Mouse (Mus musculus) heart, embryonic 14.5 days (tissue): ENCODE results near the gene Hgf. TPM values are rescaled to one million over a fixed set of nuclear protein-coding genes. Genes with fewer than 3 reads are reported as not detected.

ENCODE experiments used
- ATAC-seq: fragments of 200-750 bp; cut with Nextera tagmentation; 2 replicates; pipeline ENCODE4 v1.8.0; 2017; ENCODE audit warnings: low read depth, moderate TSS enrichment; ENCODE audit not compliant: insufficient number of reproducible peaks, insufficient read depth, low FRiP score
- H3K27ac ChIP-seq, 2 experiments: fragments of 200-500 bp in 1 of 2; fragments of 300-500 bp in 1 of 2; sonication (generic) in 1 of 2; replicated peaks in 1 of 2; 2 replicates each; pipeline ENCODE4 v1.5.1; 2012 to 2014; ENCODE audit warnings: low read depth in 2 of 2, low read length in 2 of 2, control low read depth in 1 of 2, mild to moderate bottlenecking in 1 of 2, mixed read lengths in 1 of 2; ENCODE audit not compliant: control insufficient read depth in 1 of 2, insufficient read depth in 1 of 2
- H3K27me3 ChIP-seq: fragments of 300-500 bp; sonication (generic); 2 replicates; pipeline ENCODE4 v1.6.1; 2014; ENCODE audit warnings: mild to moderate bottlenecking, low read length, control low read depth; ENCODE audit not compliant: control insufficient read depth, insufficient read depth
- H3K36me3 ChIP-seq: fragments of 300-500 bp; sonication (generic); 2 replicates; pipeline ENCODE4 v1.6.1; 2014; ENCODE audit warnings: mild to moderate bottlenecking, control low read depth, low read length, mixed read lengths; ENCODE audit not compliant: control insufficient read depth, insufficient read depth
- H3K4me1 ChIP-seq, 2 experiments: fragments of 200-500 bp in 1 of 2; fragments of 300-500 bp in 1 of 2; sonication (generic) in 1 of 2; 2 replicates each; pipeline ENCODE4 v1.6.1; 2012 to 2014; ENCODE audit warnings: low read length in 2 of 2, control low read depth in 1 of 2, mixed read lengths in 1 of 2; ENCODE audit not compliant: control insufficient read depth in 2 of 2, insufficient read depth in 2 of 2
- H3K4me2 ChIP-seq: fragments of 300-500 bp; sonication (generic); 2 replicates; pipeline ENCODE4 v1.6.1; 2014; ENCODE audit warnings: mild to moderate bottlenecking, low read length
- H3K4me3 ChIP-seq, 2 experiments: fragments of 200-500 bp in 1 of 2; fragments of 300-500 bp in 1 of 2; sonication (generic) in 1 of 2; 2 replicates each; pipeline ENCODE4 v1.5.1; 2012 to 2014; ENCODE audit warnings: low read length in 2 of 2, mild to moderate bottlenecking in 2 of 2, control low read depth in 1 of 2, low read depth in 1 of 2, moderate library complexity in 1 of 2; ENCODE audit not compliant: control insufficient read depth in 1 of 2, insufficient read depth in 1 of 2
- H3K9ac ChIP-seq: fragments of 300-500 bp; sonication (generic); 2 replicates; pipeline ENCODE4 v1.6.1; 2014; ENCODE audit warnings: mild to moderate bottlenecking, low read length
- H3K9me3 ChIP-seq: fragments of 300-500 bp; sonication (generic); 2 replicates; pipeline ENCODE4 v1.6.1; 2016; ENCODE audit warnings: low read length, control low read depth; ENCODE audit not compliant: control insufficient read depth
- whole genome bisulfite sequencing: fragments of 180-500 bp; shearing (Covaris S2); extraction: QIAGEN DNeasy Blood & Tissue Kit; methylation state at CpG from one replicate; pipeline ENCODE4 v1.1.7; 2014; 5-methylcytosine and 5-hydroxymethylcytosine counted together
- polyA plus RNA-seq: library from polyadenylated mRNA; unstranded; fragments of >200 nt; fragmentation: Nextera tagmentation; extraction: Ambion mirVana; gene quantifications from 2 replicates; pipeline ENCODE4 v1.2.1, GENCODE M21; 2014

Hgf gene
- 1.8 and 2.6 TPM in 2 replicates for polyA plus RNA-seq

DNA sequence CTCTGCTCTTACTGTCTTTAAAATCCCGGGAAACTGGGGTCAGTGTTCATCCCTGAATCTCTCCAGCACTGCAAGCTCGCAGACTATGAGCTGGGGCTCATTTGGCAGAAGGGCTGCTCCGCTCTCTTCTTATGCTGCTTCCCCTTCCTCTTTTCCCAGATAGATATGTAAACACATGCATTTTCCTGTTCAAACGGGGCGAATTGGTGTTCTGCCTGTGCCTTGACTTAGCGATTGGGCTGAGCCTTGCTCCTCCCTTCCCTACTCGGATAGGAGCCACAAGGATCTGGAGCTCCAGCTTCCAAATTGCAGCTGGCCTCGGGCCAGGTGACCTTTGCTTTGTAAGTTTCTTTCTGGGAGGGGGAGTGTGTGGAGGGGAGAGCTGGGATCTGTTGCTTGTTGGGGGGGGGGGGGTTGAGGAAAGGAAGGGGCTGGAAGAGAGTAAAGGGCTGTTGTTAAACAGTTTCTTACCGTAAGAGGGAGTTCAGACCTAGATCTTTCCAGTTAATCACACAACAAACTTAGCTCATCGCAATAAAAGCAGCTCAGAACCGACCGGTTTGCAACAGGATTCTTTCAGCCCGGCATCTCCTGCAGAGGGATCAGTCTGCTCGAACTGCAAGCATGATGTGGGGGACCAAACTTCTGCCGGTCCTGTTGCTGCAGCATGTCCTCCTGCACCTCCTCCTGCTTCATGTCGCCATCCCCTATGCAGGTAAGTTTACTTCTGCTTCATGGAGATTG lies at the start of gene Hgf:
Gene Hgf (plus strand): TSS at position 192 of the 744 bp plus-strand sequence.
- peak within 1 kb of the TSS; percentile 51 for H3K9ac ChIP-seq
- WGBS = 4% methylated on average over 16 of the region's 16 CpGs
- no peaks in the 10 kb centered on the region for H3K27me3 ChIP-seq
- no peaks in the 10 kb centered on the region for H3K36me3 ChIP-seq
- peak; percentile 26; the same call in 1 of the 2 replicates for ATAC-seq
- peak within 1 kb of the TSS; percentile 62 for H3K4me2 ChIP-seq
- H3K9me3 ChIP-seq = no peaks in the 10 kb centered on the region
- H3K27ac ChIP-seq = peak within 1 kb of the TSS in 1 of 2 experiments; percentile 6; a peak in 1 of 4 replicates
- peak within 1 kb of the TSS; percentile 29 to 32 for H3K4me3 ChIP-seq
- H3K4me1 ChIP-seq = peaks cover 5 to 6% of the 10 kb centered on the region in 2 experiments; a peak in 2 of 4 replicates

GRCm38 (mm10) chr5:16506702-16507350 lies 46.5 kb upstream of the Hgf start:
- Histone ChIP-seq H3K9ac (no peak overlapping the region), H3K4me2 (no peak overlapping the region), H3K36me3 (no peaks in the 10 kb centered on the region), H3K4me3 (no peak overlapping the region), H3K27me3 (no peaks in the 10 kb centered on the region), H3K27ac (no peak overlapping the region), H3K4me1 (no peaks in the 10 kb centered on the region), H3K9me3 (no peaks in the 10 kb centered on the region)
- WGBS = 53% methylated on average over 4 of the region's 4 CpGs
- ATAC-seq = no peak

DNA sequence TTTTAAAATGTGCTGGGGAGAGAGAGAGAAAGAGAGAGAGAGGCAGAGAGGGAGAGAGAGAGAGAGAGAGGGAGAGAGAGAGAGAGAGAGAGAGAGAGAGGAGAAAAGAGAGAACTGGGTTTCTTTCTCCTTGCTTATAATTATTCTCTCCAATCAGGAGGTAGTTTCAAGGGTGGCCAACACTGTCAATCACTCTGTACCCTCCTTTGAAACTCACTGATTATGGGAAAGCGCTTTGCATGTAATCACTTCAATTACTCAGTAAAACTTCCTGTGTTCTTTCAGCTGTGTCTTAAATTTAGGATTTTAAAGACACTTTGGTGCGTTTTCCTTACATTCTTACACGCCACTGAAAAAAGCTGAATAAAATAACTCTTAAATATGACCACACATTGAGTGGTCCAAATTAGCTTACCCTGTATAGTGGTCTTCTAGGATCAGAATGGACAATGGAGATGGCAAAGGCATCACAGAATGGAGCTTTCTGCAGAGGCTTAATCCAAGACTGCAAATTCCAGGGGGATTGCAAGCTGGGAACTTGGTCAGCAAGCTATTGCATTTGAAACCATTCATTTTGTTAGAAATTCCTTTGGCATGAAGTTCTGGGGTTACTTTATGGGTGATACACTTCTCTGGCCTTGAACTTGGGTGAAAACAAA lies 21.5 kb upstream of the Hgf start:
- 78% methylated on average over 3 of the region's 3 CpGs for WGBS
- no peaks in the 10 kb centered on the region for H3K4me1 ChIP-seq
- no peaks in the 10 kb centered on the region for H3K9me3 ChIP-seq
- H3K27me3 ChIP-seq = no peaks in the 10 kb centered on the region
- no peaks in the 10 kb centered on the region for H3K36me3 ChIP-seq
- no peak overlapping the region for H3K27ac ChIP-seq
- H3K4me3 ChIP-seq = no peak overlapping the region
- no peak overlapping the region for H3K9ac ChIP-seq
- no peak for ATAC-seq
- no peak overlapping the region for H3K4me2 ChIP-seq

DNA sequence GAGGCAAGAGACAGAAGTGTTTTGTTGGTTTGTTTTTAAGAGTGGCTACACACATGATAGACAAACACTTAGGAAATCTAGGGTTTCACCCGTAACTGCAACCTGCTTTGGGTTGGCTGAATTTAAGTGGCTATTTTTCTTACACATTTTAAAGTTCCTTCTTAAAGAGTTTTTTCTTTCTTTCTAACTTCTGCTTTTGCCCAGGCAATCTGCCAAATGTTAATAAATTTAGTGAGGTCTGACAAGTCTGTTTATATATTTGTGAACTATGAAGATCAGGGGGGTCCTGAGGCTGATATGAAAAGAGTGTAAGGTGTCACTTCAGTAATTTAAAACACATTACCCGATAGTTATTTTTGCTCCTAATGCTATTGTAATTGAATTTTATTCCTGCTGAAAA lies 15.2 kb upstream of the Hgf start:
- H3K9me3 ChIP-seq = no peaks in the 10 kb centered on the region
- no peak overlapping the region for H3K27ac ChIP-seq
- no peak overlapping the region for H3K4me2 ChIP-seq
- H3K4me1 ChIP-seq = no peaks in the 10 kb centered on the region
- H3K9ac ChIP-seq = no peak overlapping the region
- no peak overlapping the region for H3K4me3 ChIP-seq
- no peak for ATAC-seq
- H3K36me3 ChIP-seq = no peaks in the 10 kb centered on the region
- H3K27me3 ChIP-seq = no peaks in the 10 kb centered on the region
- 77% methylated on average over 2 of the region's 2 CpGs for WGBS

GRCm38 (mm10) chr5:16541561-16542116 lies 11.7 kb upstream of the Hgf start:
- no peak for ATAC-seq
- no peaks in the 10 kb centered on the region for H3K4me1 ChIP-seq
- H3K4me2 ChIP-seq = no peak overlapping the region

GRCm38 (mm10) chr5:16547490-16547889 lies 5.8 kb upstream of the Hgf start:
- no peak overlapping the region for H3K27ac ChIP-seq
- WGBS = 81% methylated on average over 3 of the region's 3 CpGs
- no peaks in the 10 kb centered on the region for H3K4me1 ChIP-seq
- H3K36me3 ChIP-seq = no peaks in the 10 kb centered on the region
- H3K9me3 ChIP-seq = no peaks in the 10 kb centered on the region
- H3K9ac ChIP-seq = no peak overlapping the region
- no peak for ATAC-seq
- H3K4me3 ChIP-seq = no peak overlapping the region
- H3K27me3 ChIP-seq = no peaks in the 10 kb centered on the region
- H3K4me2 ChIP-seq = no peak overlapping the region

More at GRCm38 (mm10) chr5:16541561-16542116, 11.7 kb upstream of the Hgf start:
- H3K27ac ChIP-seq = no peak overlapping the region
- H3K27me3 ChIP-seq = no peaks in the 10 kb centered on the region
- no peak overlapping the region for H3K4me3 ChIP-seq
- H3K9me3 ChIP-seq = no peaks in the 10 kb centered on the region
- H3K9ac ChIP-seq = no peak overlapping the region
- 17% methylated on average over 2 of the region's 2 CpGs for WGBS
- H3K36me3 ChIP-seq = no peaks in the 10 kb centered on the region

DNA sequence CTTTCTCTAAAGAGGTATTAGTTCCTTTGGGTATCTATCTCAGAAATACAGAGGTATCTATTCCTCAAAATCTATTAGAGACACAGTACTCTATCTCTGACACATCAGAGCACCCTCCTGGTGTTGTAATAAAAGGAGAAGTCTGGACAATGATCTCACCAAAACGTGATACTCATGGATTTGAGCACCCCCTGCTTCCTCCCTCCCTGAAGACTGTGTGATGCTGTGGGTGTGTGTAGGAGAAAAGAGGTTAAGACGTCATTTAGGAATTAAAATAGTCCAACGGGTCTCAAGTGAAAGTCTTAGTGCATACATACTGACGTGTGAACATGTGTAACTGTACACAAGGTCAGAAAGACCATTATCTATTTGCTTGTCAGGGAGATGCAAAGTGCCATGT lies 648 bp upstream of the Hgf start:
- H3K27ac ChIP-seq = no peak overlapping the region
- ATAC-seq = no peak
- H3K4me2 ChIP-seq = peak overlapping the region; percentile 62

More for the DNA sequence above, 648 bp upstream of the Hgf start:
- Histone ChIP-seq H3K4me1 (peaks cover 5 to 6% of the 10 kb centered on the region in 2 experiments; a peak in 2 of 4 replicates), H3K9me3 (no peaks in the 10 kb centered on the region), H3K27me3 (no peaks in the 10 kb centered on the region), H3K36me3 (no peaks in the 10 kb centered on the region), H3K4me3 (no peak overlapping the region), H3K9ac (no peak overlapping the region)
- 65% methylated on average over 4 of the region's 4 CpGs for WGBS
